Mouse (Mus musculus) limb, embryonic 14.5 days (tissue): ENCODE results near the gene Uox. TPM values are rescaled to one million over a fixed set of nuclear protein-coding genes. Genes with fewer than 3 reads are reported as not detected.

Source experiments
- ATAC-seq: fragments of 200-750 bp; cut with Nextera tagmentation; 2 replicates; pipeline ENCODE4 v1.8.0; 2017; ENCODE audit warnings: low read depth, moderate number of reproducible peaks, moderate TSS enrichment; ENCODE audit not compliant: low FRiP score
- DNase-seq: peaks from one replicate; pipeline ENCODE4 v3.0.0-alpha.2; 2015; ENCODE audit warnings: low spot score
- H3K27ac ChIP-seq: fragments of 300-500 bp; sonication (generic); replicated peaks from 2 replicates; pipeline ENCODE4 v1.5.1; 2014; ENCODE audit warnings: low read depth, mild to moderate bottlenecking, low read length, moderate library complexity, mixed read lengths
- H3K27me3 ChIP-seq: fragments of 300-500 bp; sonication (generic); 2 replicates; pipeline ENCODE4 v1.6.1; 2014; ENCODE audit warnings: low read length, mixed read lengths; ENCODE audit not compliant: control insufficient read depth, insufficient read depth
- H3K36me3 ChIP-seq: fragments of 300-500 bp; sonication (generic); 2 replicates; pipeline ENCODE4 v1.6.1; 2014; ENCODE audit warnings: mild to moderate bottlenecking, low read length, moderate library complexity, mixed read lengths; ENCODE audit not compliant: control insufficient read depth, insufficient read depth
- H3K4me1 ChIP-seq: fragments of 300-500 bp; sonication (generic); 2 replicates; pipeline ENCODE4 v1.6.1; 2014; ENCODE audit warnings: antibody characterized with exemption, low read length, mixed read lengths; ENCODE audit not compliant: control insufficient read depth, insufficient read depth
- H3K4me2 ChIP-seq: fragments of 300-500 bp; sonication (generic); replicated peaks from 2 replicates; pipeline ENCODE4 v1.6.1; 2014; ENCODE audit warnings: low read depth, mild to moderate bottlenecking, low read length, moderate library complexity; ENCODE audit not compliant: severe bottlenecking
- H3K4me3 ChIP-seq: fragments of 300-500 bp; sonication (generic); replicated peaks from 2 replicates; pipeline ENCODE4 v1.5.1; 2014; ENCODE audit warnings: low read length
- H3K9ac ChIP-seq: fragments of 300-500 bp; sonication (generic); 2 replicates; pipeline ENCODE4 v1.6.1; 2014; ENCODE audit warnings: mild to moderate bottlenecking, low read depth, low read length, moderate library complexity; ENCODE audit not compliant: severe bottlenecking
- H3K9me3 ChIP-seq: fragments of 300-500 bp; sonication (generic); 2 replicates; pipeline ENCODE4 v1.6.1; 2016; ENCODE audit warnings: low read length; ENCODE audit not compliant: control insufficient read depth
- POLR2A ChIP-seq: fragments of 200-500 bp; IDR thresholded peaks from 2 replicates; pipeline ENCODE4 v1.8.0; 2012; ENCODE audit warnings: inconsistent platforms, mild to moderate bottlenecking, moderate library complexity, borderline replicate concordance; ENCODE audit not compliant: insufficient read depth, insufficient read length; ENCODE audit errors: extremely low read depth
- WGBS: fragments of 180-500 bp; shearing (Covaris S2); extraction: QIAGEN DNeasy Blood & Tissue Kit; methylation state at CpG from one replicate; pipeline ENCODE4 v1.1.7; 2014; 5-methylcytosine and 5-hydroxymethylcytosine counted together
- polyA plus RNA-seq, 2 experiments: library from polyadenylated mRNA; depleted of rRNA in 1 of 2; stranded (reverse) in 1 of 2; unstranded in 1 of 2; fragments of >200 nt; fragmentation: Nextera tagmentation in 1 of 2; extraction: Ambion mirVana in 1 of 2; gene quantifications; 2 replicates each; pipeline versions ENCODE4 v1.2.1 to v1.2.3; 2012 to 2014

Gene Uox
- polyA plus RNA-seq, 2 experiments: 0.19 to 0.66 TPM

GRCm38 (mm10) chr3:146562936-146563335 is 7.3 kb upstream of the Uox start:
- TF ChIP-seq POLR2A: no peak
- WGBS: 91% methylated on average over 7 of the region's 7 CpGs
- no peak overlapping the region for H3K4me2 ChIP-seq
- no peak overlapping the region for H3K9ac ChIP-seq
- H3K27ac ChIP-seq: no peak overlapping the region
- DNase-seq (no peak), ATAC-seq (no peak)
- no peaks in the 10 kb centered on the region for H3K27me3 ChIP-seq
- H3K36me3 ChIP-seq: no peaks in the 10 kb centered on the region
- no peaks in the 10 kb centered on the region for H3K9me3 ChIP-seq
- no peak overlapping the region for H3K4me3 ChIP-seq
- no peaks in the 10 kb centered on the region for H3K4me1 ChIP-seq

- no peaks in the 10 kb centered on the region for H3K9me3 ChIP-seq
- TF ChIP-seq POLR2A: no peak
- no peaks in the 10 kb centered on the region for H3K27me3 ChIP-seq
- ATAC-seq (peak; percentile 55; the same call in 1 of the 2 replicates), DNase-seq (peak; percentile 81)
- WGBS: 44% methylated on average over 14 of the region's 14 CpGs
- no peak overlapping the region for H3K9ac ChIP-seq
- no peak overlapping the region for H3K27ac ChIP-seq
- H3K4me3 ChIP-seq: no peak overlapping the region
- no peaks in the 10 kb centered on the region for H3K4me1 ChIP-seq
- no peaks in the 10 kb centered on the region for H3K36me3 ChIP-seq
- 0 out of 2 replicates have a peak overlapping the region, but pooled peaks have one; percentile 19 for H3K4me2 ChIP-seq
Observed at GRCm38 (mm10) chr3:146564268-146565064, 5.8 kb upstream of the Uox start.

GRCm38 (mm10) chr3:146565065-146565411 is 5.2 kb upstream of the Uox start:
- Histone ChIP-seq H3K27ac (no peak overlapping the region), H3K27me3 (no peaks in the 10 kb centered on the region), H3K9ac (no peak overlapping the region), H3K36me3 (no peaks in the 10 kb centered on the region), H3K4me3 (no peak overlapping the region), H3K4me1 (no peaks in the 10 kb centered on the region), H3K9me3 (no peaks in the 10 kb centered on the region), H3K4me2 (no peak overlapping the region)
- no peak for TF ChIP-seq POLR2A
- no peak for DNase-seq
- 91% methylated on average over 1 of the region's 1 CpGs for WGBS
- ATAC-seq: no peak

- Histone ChIP-seq H3K4me2 (no peak overlapping the region), H3K27me3 (no peaks in the 10 kb centered on the region), H3K9ac (no peak overlapping the region), H3K36me3 (no peaks in the 10 kb centered on the region), H3K4me3 (no peak overlapping the region), H3K27ac (no peak overlapping the region), H3K9me3 (no peaks in the 10 kb centered on the region), H3K4me1 (no peaks in the 10 kb centered on the region)
- DNase-seq (no peak), ATAC-seq (no peak)
- 65% methylated on average over 7 of the region's 7 CpGs for WGBS
- no peak for TF ChIP-seq POLR2A
Observed at GRCm38 (mm10) chr3:146567366-146567765, 2.9 kb upstream of the Uox start.

- H3K4me3 ChIP-seq: no peak overlapping the region
- H3K27me3 ChIP-seq: no peaks in the 10 kb centered on the region
- no peaks in the 10 kb centered on the region for H3K9me3 ChIP-seq
- H3K4me2 ChIP-seq: no peak overlapping the region
- H3K27ac ChIP-seq: no peak overlapping the region
- H3K36me3 ChIP-seq: no peaks in the 10 kb centered on the region
- H3K9ac ChIP-seq: no peak overlapping the region
- ATAC-seq (no peak), DNase-seq (no peak)
- WGBS: 60% methylated on average over 9 of the region's 9 CpGs
- TF ChIP-seq POLR2A: no peak
- H3K4me1 ChIP-seq: no peaks in the 10 kb centered on the region
Observed at GRCm38 (mm10) chr3:146567884-146568530, 2.2 kb upstream of the Uox start.
